Mouse (Mus musculus) cerebellum, postnatal 14 days (tissue): ENCODE measurements around the gene Cap2.

ENCODE experiments used
- DNase-seq, 2 experiments: peaks; one replicate each; pipeline ENCODE4 v3.0.0; 2021; ENCODE audit warnings: mixed read lengths in 2 of 2

Gene Cap2

GRCm38 (mm10) chr13:46501800-46502389, at the start of gene Cap2:
Cap2 (plus strand) TSS chr13:46501848.
- DNase-seq, result peak; percentile 80

- DNase-seq, result no peak
These were observed 42.1 kb upstream of the Cap2 start for GRCm38 (mm10) chr13:46459546-46459945.

- DNase-seq, result no peak
These were observed 39.4 kb upstream of the Cap2 start for GRCm38 (mm10) chr13:46462280-46462679.

GRCm38 (mm10) chr13:46463764-46464163, 37.9 kb upstream of the Cap2 start:
- DNase-seq, result no peak

- DNase-seq, result no peak
These were observed 33.4 kb upstream of the Cap2 start for GRCm38 (mm10) chr13:46468251-46468650.

GRCm38 (mm10) chr13:46469536-46469935, 32.1 kb upstream of the Cap2 start:
- no peak for DNase-seq

- DNase-seq, result no peak
These were observed 20.4 kb upstream of the Cap2 start for GRCm38 (mm10) chr13:46481271-46481670.

GRCm38 (mm10) chr13:46485605-46486004, 16.0 kb upstream of the Cap2 start:
- DNase-seq, result no peak

- DNase-seq, result peak; percentile 27 to 53
These were observed 13.5 kb upstream of the Cap2 start for GRCm38 (mm10) chr13:46488166-46488565.

- no peak for DNase-seq
These were observed 11.0 kb upstream of the Cap2 start for GRCm38 (mm10) chr13:46490644-46491043.

- peak; percentile 23 to 42 for DNase-seq
These were observed 793 bp downstream of the Cap2 start for GRCm38 (mm10) chr13:46502390-46502891.

- DNase-seq, result no peak
These were observed 6.3 kb downstream of the Cap2 start for GRCm38 (mm10) chr13:46507944-46508343.

GRCm38 (mm10) chr13:46508823-46509222, 7.2 kb downstream of the Cap2 start:
- no peak for DNase-seq

GRCm38 (mm10) chr13:46510460-46510859, 8.8 kb downstream of the Cap2 start:
- DNase-seq, result no peak

- no peak for DNase-seq
These were observed 12.8 kb downstream of the Cap2 start for GRCm38 (mm10) chr13:46514484-46514883.

GRCm38 (mm10) chr13:46515120-46515523, 13.5 kb downstream of the Cap2 start:
- DNase-seq, result no peak

GRCm38 (mm10) chr13:46515524-46515923, 13.9 kb downstream of the Cap2 start:
- DNase-seq, result peak; percentile 19 to 51

- no peak for DNase-seq
These were observed 14.5 kb downstream of the Cap2 start for GRCm38 (mm10) chr13:46516183-46516582.

GRCm38 (mm10) chr13:46517211-46517685, 15.6 kb downstream of the Cap2 start:
- peak; percentile 61 to 65 for DNase-seq

- DNase-seq, result no peak
These were observed 19.8 kb downstream of the Cap2 start for GRCm38 (mm10) chr13:46521482-46521881.

GRCm38 (mm10) chr13:46522798-46523197, 21.1 kb downstream of the Cap2 start:
- DNase-seq, result peak; percentile 45 to 53

- peak; percentile 28 to 50 for DNase-seq
These were observed 21.6 kb downstream of the Cap2 start for GRCm38 (mm10) chr13:46523235-46523634.

GRCm38 (mm10) chr13:46523712-46524111, 22.1 kb downstream of the Cap2 start:
- peak in 1 of 2 experiments; percentile 18 for DNase-seq

GRCm38 (mm10) chr13:46525295-46526255, 23.9 kb downstream of the Cap2 start:
- DNase-seq, result no peak
